Comparison of ENCODE assay signal across 16 mouse cellular contexts in the genomic region with DNA sequence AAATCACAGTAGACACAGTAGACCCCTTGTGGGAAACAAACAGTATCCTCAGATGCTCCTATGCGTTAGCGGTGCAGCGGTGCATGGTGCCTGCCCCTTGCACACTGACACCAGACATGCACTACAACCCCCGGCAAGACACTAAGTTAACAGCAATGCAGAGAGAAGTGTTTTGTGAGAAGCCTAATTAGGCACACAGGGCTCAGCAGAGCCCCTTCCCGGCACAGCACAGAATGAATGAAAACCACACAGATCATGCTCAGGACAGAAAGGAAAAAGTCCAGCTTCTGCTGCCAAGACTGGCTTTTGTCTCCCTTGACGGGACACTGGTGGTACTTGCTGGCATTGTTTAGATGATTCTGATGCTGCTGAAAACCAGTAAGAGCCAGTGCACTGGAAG.
DNase-seq lines count a peak whose midpoint lies in the region; ATAC-seq and TF ChIP-seq lines count a peak whose summit lies in the region.
"Had no signal": no experiment of that assay in that cellular context is flagged by ENCODE, and none has a peak within 500 bp of the region (broad histone marks: within the 10 kb centered on the region; RNA-seq: fewer than 3 reads in every experiment).

No protein-coding gene starts in this region.

- peak; percentile 7; the same call in 1 of the 2 replicates for TF ChIP-seq EP300 in heart, adult 2 months (IDR thresholded peaks at IDR 0.05; ENCODE audit: insufficient read depth, low read depth, low read length)

- WGBS in heart, adult 2 months = 80% methylated on average over 6 of the region's 6 CpGs
- 35% methylated on average over 6 of the region's 6 CpGs for WGBS in forebrain, postnatal 0 days
- 59% methylated on average over 6 of the region's 6 CpGs for WGBS in neural tube, embryonic 12.5 days

- no peak for TF ChIP-seq POLR2A in heart, adult 2 months (IDR thresholded peaks at IDR 0.05; ENCODE audit: insufficient read depth, low read depth, low read length)
- no peak for TF ChIP-seq POLR2A in brain, embryonic 14.5 days (IDR thresholded peaks at IDR 0.05; ENCODE audit: borderline replicate concordance, extremely low read depth, insufficient read depth, insufficient read length, poor library complexity, severe bottlenecking)

- H3K9me3 ChIP-seq in forebrain, postnatal 0 days (ENCODE audit: low read length) = no peaks in the 10 kb centered on the region
- H3K9me3 ChIP-seq in neural tube, embryonic 12.5 days = no peaks in the 10 kb centered on the region
- H3K9me3 ChIP-seq: embryonic facial prominence, embryonic 12.5 days; heart, embryonic 15.5 days; intestine, embryonic 15.5 days had no signal

- intact Hi-C loops in heart, adult 2 months (cut with DNase I) = loop anchor here (5.0 kb wide), 1 partner anchor 53 kb away; no protein-coding TSS in a partner anchor

- H3K79me2 ChIP-seq in heart, adult 2 months (replicated peaks; ENCODE audit: control insufficient read depth, insufficient read depth, low read length) = no peaks in the 10 kb centered on the region

- no peak overlapping the region for H3K4me2 ChIP-seq in forebrain, postnatal 0 days (ENCODE audit: low read depth)
- H3K4me2 ChIP-seq in neural tube, embryonic 12.5 days (replicated peaks) = no peak overlapping the region
- H3K4me2 ChIP-seq: embryonic facial prominence, embryonic 12.5 days; heart, embryonic 15.5 days; intestine, embryonic 15.5 days had no signal

- peak; percentile 47 for ATAC-seq in forebrain, postnatal 0 days
- peak; percentile 48; the same call in 1 of the 2 replicates for ATAC-seq in neural tube, embryonic 12.5 days (ENCODE audit: low FRiP score, low read depth)
- ATAC-seq: intestine, embryonic 15.5 days had no signal

- no peak overlapping the region for H3K27ac ChIP-seq in heart, adult 2 months
- no peak overlapping the region for H3K27ac ChIP-seq in forebrain, postnatal 0 days (ENCODE audit: low read depth, low read length)
- no peak overlapping the region for H3K27ac ChIP-seq in neural tube, embryonic 12.5 days
- H3K27ac ChIP-seq: embryonic facial prominence, embryonic 12.5 days; heart, embryonic 15.5 days; intestine, embryonic 15.5 days; kidney, postnatal 0 days; liver, embryonic 14.5 days had no signal

- TF ChIP-seq CTCF in heart, adult 2 months (IDR thresholded peaks at IDR 0.05) = no peak
- TF ChIP-seq CTCF in brain, embryonic 14.5 days (IDR thresholded peaks at IDR 0.05; ENCODE audit: borderline replicate concordance, extremely low read depth, insufficient read depth, insufficient read length) = no peak
- TF ChIP-seq CTCF in forebrain, postnatal 0 days (IDR thresholded peaks at IDR 0.05; ENCODE audit: low read depth) = no peak

- DNase-seq in heart, adult 2 months = no peak
- no peak for DNase-seq in heart, adult 18-20 months
- DNase-seq in brain, embryonic 14.5 days (ENCODE audit: low read depth) = peak; percentile 79
- no peak for DNase-seq in forebrain, postnatal 0 days
- no peak for DNase-seq in spleen, adult 12 weeks (ENCODE audit: low spot score)
- DNase-seq in kidney, postnatal 14 days = no peak
- no peak for DNase-seq in cerebellum, postnatal 25 days
- DNase-seq: adrenal gland, adult 8-10 months; cerebellum, adult 9-11 months; left cerebral cortex, postnatal 4 days had no signal

- no peaks in the 10 kb centered on the region for H3K27me3 ChIP-seq in heart, adult 2 months (ENCODE audit: control insufficient read depth, insufficient read depth, low read length)
- H3K27me3 ChIP-seq in forebrain, postnatal 0 days (ENCODE audit: insufficient read depth, low read length) = no peaks in the 10 kb centered on the region
- H3K27me3 ChIP-seq in neural tube, embryonic 12.5 days (replicated peaks) = no peaks in the 10 kb centered on the region
- H3K27me3 ChIP-seq: embryonic facial prominence, embryonic 12.5 days; heart, embryonic 15.5 days; intestine, embryonic 15.5 days had no signal

- no peak overlapping the region for H3K9ac ChIP-seq in heart, adult 2 months (ENCODE audit: low read depth, low read length)
- no peak overlapping the region for H3K9ac ChIP-seq in forebrain, postnatal 0 days
- H3K9ac ChIP-seq in neural tube, embryonic 12.5 days = no peak overlapping the region
- H3K9ac ChIP-seq: embryonic facial prominence, embryonic 12.5 days; heart, embryonic 15.5 days; intestine, embryonic 15.5 days; liver, embryonic 14.5 days had no signal

- H3K4me3 ChIP-seq in heart, adult 2 months = no peak overlapping the region
- H3K4me3 ChIP-seq in forebrain, postnatal 0 days (ENCODE audit: low read depth, low read length) = no peak overlapping the region
- H3K4me3 ChIP-seq in neural tube, embryonic 12.5 days = no peak overlapping the region
- H3K4me3 ChIP-seq: embryonic facial prominence, embryonic 12.5 days; heart, embryonic 15.5 days; intestine, embryonic 15.5 days had no signal

- H3K36me3 ChIP-seq in heart, adult 2 months (ENCODE audit: control insufficient read depth, insufficient read depth, low read length) = peaks cover 2% of the 10 kb centered on the region
- H3K36me3 ChIP-seq in forebrain, postnatal 0 days (ENCODE audit: insufficient read depth) = peaks cover 28% of the 10 kb centered on the region
- H3K36me3 ChIP-seq in neural tube, embryonic 12.5 days = peaks cover 35% of the 10 kb centered on the region

- H3K4me1 ChIP-seq in heart, adult 2 months (ENCODE audit: control insufficient read depth, insufficient read depth, low read length) = no peaks in the 10 kb centered on the region
- no peaks in the 10 kb centered on the region for H3K4me1 ChIP-seq in forebrain, postnatal 0 days (ENCODE audit: insufficient read depth)
- H3K4me1 ChIP-seq in neural tube, embryonic 12.5 days = peaks cover 4% of the 10 kb centered on the region; the same call in 1 of the 2 replicates
- H3K4me1 ChIP-seq: embryonic facial prominence, embryonic 12.5 days; heart, embryonic 15.5 days had no signal
